Mouse (Mus musculus) heart, adult 11 months (tissue): ENCODE results near the gene Mex3a.

Experiments
- DNase-seq: peaks from one replicate; pipeline ENCODE4 v3.0.0; 2022

Gene Mex3a

DNA sequence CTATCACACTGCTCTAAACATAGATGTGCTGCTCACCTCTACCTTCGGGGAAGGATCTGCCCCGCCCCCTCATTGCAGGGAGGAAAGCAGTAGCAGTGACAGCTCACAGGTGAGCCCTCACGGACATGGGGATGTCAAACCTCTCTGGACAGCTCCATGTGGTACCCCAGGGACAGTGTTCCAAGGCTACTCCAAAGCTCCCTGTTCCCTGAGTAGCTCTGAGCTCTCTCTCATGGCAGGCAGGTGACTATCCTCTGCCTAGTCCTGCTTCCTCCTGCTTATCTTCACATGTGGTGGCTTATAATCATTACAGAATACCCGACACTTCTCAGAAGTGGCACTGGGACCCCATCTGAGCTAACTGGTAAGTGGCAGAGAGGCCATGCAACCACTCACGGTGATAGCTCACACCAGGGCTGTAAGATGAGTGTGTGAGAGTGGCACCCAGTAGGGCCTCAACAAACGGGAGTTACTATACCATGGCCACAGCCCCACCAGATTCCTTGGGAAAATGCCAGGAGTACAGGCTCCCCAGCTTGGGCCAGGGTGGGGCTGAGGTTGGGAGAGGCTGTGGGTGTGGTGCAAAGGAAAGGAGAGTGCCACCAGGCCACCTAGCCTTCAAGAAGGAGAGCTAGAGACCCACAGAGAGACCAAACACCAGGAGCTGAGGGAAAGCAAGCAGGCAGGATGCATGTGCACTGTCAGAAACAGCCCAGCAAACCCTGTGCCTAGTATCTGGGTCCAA, 14.7 kb downstream of the Mex3a start:
- peak; percentile 89 for DNase-seq

DNA sequence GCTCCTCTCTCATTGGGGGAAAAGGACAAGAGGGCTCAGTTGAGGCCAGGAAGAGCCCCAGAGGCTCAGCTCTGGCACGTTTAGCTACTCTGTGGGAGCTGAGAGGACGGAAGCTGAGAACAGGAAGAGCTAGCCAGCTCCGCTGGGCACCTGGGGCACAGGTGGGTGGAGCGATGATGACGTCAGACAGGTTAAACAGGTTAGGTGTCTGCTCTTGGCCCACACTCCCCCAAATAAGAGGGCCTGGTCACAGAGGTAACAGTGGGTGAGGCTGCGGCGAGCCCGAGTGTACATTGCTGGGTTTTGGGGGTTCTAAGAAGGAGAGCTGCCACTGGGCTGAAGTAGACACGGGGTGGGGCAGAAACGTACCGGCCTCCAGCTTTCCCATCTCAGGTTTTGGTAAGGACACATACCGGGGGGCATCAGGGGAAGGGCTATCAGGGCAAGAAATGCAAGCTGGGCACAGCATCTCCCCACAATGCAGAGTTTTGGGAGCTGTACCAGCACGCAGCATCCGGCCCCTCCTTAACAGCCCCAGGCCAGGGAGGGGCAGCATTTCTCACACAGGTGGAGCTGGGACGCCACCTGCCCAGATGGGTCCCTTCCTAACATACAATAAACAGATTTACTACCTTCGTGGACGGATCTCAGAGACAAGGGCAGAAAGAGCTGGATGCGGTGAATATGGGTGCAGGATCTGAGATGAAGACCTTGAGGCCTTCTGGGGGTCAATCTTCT, 16.2 kb downstream of the Mex3a start, which contains the start of gene Rab25:
TSS of gene Rab25 (minus strand) at position 121 of the 738 bp plus-strand sequence.
- DNase-seq: peak; percentile 90

DNA sequence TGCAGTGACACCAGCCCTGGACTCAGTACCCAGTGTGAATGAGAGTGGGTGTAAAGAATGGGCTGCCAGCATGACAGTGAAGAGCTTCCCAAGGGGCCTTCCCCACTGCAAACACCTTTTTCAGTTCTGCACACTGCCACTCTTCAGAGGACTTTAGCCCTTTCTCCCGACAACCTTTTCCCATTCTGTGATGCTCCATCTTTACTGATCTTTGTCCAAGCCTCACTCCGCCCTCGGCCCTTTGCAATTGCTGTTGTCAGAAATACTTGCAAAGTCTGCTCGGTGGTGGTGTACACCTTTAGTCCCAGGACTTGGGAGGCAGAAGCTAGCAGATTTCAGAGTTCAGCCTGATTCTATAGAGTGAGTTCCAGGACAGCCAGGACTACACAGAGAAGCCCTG, 19.4 kb downstream of the Mex3a start:
- no peak for DNase-seq

DNA sequence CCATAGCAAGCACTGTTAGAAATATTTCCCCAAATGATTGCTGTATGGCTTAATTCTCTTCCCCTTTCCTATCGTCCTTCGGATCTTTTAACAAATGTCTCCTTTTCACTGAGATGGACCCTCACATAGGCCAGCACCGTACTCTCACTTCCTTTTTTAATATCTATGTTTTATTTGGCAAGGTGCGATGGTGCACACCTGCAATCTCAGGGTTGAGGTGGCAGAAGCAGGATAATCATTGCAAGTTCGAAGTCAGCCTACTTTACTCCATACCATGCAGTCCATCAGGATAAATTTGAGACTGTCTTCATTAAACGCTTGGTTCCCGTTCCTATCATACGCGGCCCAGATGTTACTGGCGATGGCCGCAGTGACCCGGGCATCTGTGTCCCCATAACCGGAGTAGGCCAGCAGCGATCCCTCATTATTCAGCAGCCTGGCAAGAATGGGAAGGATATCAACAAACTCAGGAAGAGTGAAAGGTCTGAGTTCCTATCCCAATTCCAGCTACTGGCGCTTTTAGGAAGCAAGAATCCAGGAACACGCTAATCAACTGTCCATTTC, 20.0 kb downstream of the Mex3a start:
- no peak for DNase-seq

DNA sequence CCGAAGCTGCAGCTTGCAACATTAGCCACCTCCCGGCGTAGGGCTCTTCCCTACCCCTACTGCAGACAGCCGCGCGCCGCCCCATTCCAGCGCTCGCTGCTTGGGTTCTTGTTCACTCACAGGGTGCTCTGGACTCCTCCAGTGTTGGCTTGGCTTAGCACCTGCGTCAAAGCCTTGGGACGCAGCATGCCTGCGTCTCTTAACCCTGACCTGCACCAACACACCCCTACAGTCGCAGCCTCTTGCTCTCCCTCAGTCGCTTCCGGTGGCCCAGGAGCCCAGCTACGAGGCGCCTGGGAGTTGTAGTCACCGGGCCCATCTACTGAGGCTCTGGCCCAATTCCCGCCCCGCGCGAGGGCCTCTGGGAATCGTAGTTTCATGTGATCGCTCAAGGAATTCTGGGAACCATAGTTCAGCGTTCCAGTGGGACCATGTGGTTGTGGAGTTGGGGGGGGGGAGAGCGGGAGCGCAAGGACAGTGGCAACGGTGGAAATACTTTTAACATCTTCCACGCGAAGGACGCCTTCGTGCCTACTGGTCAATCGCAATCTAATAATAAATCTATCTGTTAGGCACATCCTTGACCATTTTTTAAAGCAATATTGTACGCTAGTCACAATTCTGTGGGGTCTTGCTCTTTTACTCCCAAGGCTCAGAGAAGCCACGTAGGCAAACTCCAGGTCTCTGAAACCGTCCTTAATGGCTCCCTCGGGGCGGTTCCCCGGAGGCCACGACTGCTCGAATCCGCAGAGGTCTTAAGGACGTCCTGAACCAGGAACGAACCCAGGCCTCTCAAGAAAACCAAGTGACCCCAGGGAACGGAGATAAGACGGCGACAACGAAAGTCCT, 20.7 kb downstream of the Mex3a start, which contains the start of gene Lamtor2:
TSS of gene Lamtor2 (minus strand) at position 399 of the 849 bp plus-strand sequence.
- DNase-seq: peak; percentile 100

DNA sequence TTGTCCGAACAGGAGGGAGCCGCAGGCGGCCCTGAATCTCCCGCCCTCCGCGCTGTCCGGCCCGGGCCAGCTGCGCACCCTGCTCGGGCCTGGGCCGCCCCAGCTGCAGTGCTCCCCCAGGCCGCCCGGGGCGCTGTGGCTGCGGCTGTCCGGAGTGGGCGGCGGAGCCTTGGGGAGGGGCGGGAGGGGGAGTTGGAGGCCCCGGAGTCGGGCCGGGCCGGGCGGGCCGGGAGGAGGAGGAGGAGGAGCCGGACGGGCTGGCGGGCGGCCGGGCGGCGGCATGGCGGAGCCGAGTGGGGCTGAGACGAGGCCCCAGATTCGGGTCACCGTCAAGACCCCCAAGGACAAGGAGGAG, 21.3 kb downstream of the Mex3a start, which contains the start of gene Ubqln4:
TSS of gene Ubqln4 (plus strand) at position 234 of the 355 bp plus-strand sequence.
- peak; percentile 99 for DNase-seq

DNA sequence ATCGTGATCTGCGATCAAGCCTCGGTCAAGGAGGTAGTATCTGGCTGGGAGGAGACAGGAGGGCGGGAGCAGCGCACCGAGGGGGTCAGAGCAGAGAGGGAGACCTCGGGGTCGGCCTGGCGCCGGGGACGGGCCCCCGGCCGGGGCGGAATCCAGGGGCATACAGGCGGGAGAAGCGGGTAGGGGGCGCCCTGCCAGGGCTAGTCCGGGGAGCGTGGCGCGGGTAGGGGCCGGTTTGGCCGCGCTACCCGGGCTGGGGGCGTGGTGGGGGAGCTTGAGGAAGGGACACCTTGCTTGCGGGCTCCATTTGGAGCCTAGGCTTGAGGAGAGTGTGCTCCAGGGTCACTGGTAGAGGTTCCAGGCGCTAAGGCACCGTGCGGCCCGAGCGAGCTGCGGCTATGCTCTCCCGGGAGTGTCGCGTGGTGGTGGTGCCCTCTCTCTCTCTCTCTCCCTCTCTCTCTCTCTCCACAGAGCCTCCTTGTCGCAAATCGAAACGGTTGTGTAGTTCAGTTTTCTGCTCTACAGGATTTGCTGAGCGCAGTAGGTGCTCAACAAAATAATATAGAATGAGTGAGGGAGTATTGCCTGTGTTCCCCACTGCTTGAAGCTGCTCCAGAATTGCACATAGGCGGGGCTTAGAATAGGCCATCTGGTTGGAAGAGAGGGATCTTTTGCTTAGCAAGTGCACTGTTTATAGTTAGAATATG, 21.8 kb downstream of the Mex3a start:
- DNase-seq: no peak

DNA sequence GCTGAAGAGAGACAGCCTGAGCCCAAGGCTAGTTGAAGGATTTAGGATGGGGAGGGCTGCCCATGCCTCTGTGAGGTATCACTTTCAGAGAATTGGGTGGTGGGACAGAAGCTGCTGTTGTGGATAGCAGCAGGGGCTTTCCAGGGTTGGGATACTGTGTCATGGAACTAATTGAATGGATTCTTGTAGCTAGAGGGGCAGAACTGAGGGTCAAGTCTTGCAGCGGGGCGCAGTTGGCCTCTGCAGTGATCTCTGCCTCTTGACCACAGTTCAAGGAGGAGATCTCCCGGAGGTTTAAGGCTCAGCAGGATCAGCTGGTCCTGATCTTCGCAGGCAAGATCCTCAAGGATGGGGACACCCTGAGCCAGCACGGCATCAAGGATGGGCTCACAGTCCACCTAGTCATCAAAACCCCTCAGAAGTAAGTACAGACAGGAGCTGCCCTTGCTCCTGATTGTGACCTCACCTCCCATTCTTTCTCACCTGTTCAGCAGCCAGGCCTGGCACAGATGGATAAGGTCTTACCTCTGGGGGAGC, 22.9 kb downstream of the Mex3a start:
- peak; percentile 93 for DNase-seq

DNA sequence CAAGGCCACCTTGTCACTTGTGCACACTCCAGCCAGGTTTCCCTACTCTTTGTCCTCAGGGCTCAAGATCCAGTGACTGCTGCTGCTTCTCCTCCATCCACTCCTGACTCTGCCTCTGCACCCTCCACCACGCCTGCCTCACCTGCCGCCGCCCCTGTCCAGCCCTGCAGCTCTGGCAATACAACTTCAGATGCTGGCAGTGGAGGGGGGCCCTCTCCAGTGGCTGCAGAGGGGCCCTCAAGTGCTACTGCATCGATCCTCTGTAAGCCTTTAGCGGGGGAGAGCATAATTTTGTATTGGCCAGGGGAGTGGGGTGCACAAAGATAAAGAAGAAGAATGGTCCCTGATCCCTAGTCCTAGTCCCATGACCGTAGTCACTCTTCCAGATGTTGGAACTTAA, 23.5 kb downstream of the Mex3a start:
- peak; percentile 91 for DNase-seq

DNA sequence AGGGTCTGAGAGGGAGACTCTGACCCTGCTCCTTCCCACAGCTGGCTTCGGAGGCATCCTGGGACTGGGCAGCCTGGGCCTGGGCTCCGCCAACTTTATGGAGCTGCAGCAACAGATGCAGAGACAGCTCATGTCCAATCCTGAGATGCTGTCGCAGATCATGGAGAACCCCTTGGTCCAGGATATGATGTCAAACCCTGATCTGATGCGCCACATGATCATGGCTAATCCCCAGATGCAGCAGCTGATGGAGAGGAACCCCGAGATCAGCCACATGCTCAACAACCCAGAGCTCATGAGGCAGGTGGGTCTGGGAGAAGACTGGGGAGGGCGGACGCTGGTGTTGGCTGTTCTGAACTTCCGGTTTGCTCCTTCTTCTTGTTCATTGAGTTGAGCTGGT, 24.4 kb downstream of the Mex3a start:
- DNase-seq: peak; percentile 87

DNA sequence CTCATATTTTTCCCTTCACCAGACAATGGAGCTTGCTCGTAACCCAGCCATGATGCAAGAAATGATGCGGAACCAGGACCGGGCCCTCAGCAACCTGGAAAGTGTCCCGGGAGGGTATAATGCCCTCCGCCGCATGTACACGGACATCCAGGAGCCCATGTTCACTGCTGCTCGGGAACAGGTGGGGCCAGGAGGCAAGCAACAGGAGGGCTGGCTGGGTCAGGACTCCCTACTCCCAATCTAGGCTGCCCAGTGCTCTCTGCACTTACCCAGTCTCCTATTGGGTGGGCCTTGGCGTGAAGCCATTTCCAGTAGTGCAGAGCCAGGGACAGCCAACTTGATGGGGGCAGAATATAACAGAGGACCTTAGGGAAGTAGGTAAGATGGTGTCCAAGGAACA, 27.4 kb downstream of the Mex3a start:
- DNase-seq: peak; percentile 87

DNA sequence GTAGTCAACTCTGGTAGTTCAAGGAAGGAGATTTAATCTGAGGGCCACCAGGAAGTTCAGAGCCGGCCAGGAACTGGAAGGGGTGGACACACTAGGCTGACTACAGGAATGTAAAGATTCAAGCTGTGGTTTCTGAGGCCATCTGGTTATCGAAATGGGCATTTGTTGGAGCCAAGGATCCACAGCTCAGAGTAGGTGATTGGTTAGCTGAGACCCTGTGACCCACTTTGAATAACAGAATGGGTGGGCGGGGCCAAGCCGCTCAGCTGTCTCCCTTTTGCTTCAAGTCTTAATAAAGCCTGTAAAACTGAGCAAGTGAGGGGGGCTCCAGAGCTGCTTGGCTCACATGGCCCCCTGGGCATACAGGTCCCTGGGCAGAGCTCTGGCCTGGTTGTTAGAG, 29.8 kb downstream of the Mex3a start:
- peak; percentile 89 for DNase-seq

DNA sequence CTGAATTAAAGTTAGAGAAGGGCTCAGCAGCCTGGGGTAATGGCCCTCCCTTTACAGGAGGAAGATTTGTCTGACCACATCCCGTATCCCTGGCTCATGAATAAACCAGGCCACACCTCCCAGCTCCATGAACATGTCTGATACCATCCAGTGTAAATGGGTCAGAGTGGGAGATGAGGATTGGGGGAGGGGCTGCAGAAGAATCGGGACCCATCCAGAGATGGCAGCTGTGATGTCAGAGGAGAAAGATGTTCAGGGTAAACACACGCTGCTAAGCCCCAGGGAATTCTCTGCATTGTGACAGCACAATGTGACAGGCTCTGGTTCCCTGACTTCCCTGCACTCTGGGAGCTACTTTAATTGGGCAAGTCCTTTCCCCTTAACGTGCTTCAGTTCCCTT, 31.2 kb downstream of the Mex3a start:
- peak; percentile 86 for DNase-seq

DNA sequence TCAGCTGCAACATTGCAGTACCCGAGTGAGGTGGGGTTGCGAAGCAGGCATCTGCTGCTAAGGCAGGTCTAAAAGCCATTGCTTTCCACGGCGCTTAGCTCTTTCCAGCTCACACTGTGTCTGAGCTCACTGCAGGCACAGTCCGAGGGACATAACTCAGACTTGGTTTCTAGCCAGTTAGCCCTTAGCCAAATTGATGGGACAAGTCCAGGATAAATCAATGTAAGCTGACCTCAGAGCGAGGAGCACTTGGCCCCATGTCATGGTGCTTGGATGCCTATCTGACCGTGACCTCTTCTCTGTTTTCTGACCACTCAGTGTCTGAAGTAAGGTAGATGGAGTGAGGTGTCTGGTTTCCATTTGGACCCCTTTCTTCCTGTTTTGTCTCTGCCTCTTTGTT, 31.8 kb downstream of the Mex3a start:
- peak; percentile 88 for DNase-seq

DNA sequence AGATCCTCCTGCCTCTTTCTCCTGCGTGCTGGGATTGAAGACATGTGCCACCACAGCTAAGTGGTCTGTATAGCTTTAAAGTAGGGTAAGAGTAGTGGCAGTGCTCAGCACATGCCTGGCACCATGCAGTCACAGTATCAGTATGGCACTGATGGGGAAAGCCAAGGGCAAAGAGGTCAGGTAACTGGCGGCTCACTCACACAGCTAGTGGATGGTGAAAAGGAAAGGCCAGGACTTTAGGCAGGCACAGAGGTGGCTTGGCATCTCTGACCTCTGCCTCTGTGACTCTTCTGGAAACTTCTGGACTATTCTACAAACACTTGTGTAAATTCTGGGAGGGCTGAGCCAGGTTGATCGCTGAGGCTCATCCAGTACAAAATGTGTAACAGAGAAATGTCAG, 33.9 kb downstream of the Mex3a start:
- peak; percentile 94 for DNase-seq

DNA sequence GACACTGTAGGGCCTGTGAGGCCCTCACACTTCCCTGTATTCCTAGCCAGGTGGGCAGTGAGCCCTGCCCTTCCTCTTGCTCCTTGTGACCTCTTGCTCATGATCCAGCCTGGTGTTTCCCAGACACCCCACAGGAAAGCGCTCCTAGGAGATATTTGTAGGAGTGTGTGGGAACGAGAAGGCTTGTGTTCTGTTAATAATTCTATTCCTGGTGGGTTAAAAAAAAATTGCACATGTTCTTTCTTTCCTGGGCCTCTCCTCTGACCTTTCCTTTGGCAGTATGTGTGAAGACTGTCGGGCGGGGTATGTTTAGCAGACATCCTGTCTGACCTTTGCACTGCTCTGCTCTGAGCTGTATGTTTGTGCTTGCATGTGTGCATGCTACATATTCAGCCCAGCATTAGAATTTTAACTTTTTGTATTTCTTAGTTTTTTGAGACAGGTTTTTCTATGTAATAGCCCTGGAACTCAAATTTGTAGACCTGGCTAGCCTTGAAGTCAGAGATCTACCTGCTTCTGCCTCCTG, 34.4 kb downstream of the Mex3a start:
- DNase-seq: no peak

DNA sequence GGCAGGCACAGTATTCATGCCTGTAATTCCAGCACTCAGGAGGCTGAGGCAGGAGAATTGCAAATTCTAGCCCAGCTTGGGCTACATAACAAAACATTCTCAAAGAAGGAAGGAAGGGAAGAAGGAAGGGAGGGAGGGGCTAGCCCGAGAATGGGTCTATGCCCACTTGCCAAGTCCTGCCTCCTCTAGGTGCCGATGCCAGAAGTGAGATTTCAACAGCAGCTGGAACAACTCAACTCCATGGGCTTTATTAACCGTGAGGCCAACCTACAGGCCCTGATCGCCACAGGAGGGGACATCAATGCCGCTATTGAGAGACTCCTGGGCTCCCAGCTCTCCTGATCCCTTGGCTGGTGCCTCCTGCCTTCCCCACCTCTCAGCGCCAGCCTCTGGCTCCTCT, 35.7 kb downstream of the Mex3a start:
- DNase-seq: peak; percentile 92

DNA sequence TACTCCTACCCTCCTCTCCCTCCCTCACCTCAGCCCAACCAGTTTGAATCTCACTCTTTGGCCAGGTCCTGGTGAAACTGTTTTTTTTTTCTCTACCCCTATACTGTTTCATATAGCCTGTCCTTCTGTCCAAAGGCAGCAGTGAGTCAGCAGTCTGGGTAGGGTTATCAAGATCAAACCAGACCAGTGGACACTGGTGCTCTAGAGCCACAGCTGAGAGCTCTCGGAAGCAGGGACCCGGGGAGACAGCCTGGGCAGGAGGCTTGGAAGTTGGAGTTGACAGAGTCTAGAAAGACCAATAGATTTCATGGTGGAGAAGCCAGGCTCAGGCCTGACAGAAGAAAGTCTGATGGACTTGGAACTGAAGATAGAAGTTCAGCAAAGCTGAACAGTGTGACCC, 36.4 kb downstream of the Mex3a start:
- peak; percentile 79 for DNase-seq

DNA sequence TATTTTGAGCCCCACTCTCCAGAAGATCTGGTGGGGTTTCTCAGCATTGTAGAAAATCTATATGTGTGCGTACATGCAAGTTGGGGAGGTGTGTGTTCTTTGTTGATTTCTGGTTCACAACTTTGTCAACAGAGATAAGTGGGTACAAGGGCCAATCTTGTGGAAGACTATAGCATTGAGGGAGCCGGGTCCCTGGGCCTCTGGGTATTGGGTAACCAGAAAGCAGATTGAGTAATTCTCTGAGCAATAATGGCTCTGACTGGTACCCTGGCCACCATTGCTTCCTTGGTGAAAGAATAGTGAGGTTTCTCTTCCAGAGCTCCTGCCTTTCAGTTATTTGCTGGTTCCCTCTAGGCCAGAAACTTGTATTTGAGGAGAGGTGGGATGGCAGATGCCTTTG, 36.9 kb downstream of the Mex3a start:
- no peak for DNase-seq

DNA sequence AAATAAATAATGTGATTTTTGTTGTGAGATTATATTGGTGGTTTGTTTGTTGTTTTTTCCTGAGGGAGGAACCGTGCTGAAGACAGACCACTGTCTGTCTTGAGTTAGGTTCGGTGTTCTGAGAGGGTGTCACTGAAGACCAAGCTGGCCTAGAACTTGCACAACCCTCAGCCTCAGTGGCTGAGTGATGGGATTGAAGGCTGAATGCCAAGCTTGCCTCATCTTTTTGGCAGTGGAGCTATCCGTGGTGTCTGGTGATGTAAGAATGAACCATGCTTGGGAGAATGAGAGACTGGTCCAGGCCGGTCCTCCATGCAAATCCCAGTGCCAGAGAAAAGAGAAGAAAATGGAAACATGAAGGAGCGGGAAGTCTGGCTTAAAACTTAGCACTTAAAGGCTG, 37.5 kb downstream of the Mex3a start:
- peak; percentile 83 for DNase-seq

DNA sequence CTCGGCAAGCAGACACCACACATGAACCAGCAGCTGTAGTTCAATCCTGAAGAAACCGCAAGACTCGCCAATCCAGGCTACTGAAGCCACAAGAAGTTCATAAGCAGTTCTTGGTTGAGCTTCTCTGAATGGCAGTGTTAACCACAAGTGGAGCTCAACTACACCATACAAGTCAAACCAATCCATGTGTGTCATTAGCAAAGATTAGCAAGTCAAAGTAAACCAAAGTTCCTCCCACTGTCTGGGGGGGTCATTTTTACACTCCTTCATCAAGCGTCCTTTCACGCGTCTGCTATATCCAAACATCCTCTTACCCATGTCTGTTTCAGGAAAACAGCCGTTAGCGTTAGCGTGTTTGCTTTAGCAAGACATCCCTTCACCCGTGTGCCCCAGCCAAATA, 38.1 kb downstream of the Mex3a start:
- DNase-seq: no peak

DNA sequence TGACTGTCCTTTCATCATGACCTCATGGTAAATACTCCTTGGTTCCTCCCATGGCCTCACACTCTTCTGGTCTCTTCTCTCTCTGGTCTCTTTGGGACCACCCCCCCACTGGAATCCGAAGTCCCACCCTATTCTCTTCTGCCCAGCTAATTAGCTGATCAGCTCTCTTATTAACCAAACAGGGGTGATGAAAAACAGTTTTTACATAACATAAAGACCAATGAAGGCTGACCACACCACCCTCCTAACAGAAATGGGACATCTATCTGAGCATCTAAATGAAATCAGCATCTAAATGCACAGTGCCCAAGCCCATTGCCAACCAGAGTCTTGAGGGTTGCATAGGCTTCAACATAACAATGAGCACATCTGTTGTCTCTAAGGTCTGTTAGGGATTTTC, 39.7 kb downstream of the Mex3a start:
- no peak for DNase-seq
